Mouse (Mus musculus) naive thymus-derived CD4-positive, alpha-beta T cell, adult 2 months (primary cell): ENCODE data around the gene Krtap7-1.

Experiments
- DNase-seq: peaks from one replicate; pipeline ENCODE4 v3.0.0-alpha.2; 2011; ENCODE audit warnings: low read depth

The Krtap7-1 gene

DNA sequence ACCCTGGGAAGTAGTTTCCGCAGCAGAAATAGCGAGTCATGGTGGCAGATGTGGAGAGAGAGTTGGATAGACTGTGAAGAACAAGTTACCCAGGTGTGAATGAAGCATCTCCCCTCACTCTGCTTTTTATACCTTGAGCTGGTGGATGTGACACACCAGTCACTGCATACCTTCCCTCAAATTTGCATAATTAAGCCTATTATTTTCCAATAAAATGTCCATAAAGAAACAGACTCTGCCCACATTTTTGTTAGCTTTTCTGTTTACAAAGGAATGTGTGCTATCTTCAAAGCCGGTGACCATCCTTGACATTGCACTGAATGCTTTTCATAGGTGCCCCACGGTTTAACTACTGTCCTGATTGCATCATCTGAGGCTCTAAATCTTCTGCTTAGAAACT is at the start of gene Krtap7-1:
Gene Krtap7-1 (minus strand): TSS at position 101 of the 400 bp plus-strand sequence.
- DNase-seq: no peak

DNA sequence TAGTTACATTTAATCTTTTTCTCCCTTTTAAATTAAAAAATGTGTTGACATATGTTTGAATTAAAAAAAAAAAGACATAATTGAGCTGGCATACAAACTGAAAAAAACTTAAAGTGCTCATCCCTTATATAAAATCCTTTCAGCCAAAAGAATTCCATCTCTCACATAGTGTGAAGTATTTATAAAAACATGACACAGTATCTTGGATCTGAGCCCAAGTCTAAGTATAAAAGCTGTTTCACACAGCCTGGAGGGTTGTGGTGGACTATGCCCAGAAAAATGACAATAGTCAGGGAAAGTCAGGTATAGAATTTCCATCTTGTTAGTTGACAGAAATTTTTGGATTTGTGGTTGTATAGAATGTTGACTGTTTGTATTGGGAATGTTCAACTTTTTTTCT is 42.2 kb upstream of the Krtap7-1 start:
- DNase-seq: no peak

DNA sequence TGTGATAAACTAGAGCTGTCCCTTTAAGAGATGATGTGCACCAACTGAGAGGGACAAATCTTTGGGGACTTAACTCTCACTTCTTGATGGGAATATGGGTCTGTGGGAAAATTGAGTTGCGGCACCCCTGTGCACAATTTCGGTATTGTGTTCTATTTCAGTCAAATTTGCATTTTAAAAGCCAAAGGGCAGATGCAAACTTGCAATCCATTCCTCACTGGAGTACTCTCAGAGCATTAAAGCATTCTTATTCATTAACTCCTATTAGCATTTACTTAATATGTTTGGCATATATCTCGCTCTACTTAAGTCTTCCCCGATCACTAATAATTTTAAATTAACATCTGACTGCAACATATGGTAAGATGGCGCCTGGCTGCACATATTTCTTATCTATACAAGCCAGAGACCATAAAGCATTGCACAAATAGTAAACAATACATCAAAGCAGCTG is 29.9 kb upstream of the Krtap7-1 start:
- no peak for DNase-seq

DNA sequence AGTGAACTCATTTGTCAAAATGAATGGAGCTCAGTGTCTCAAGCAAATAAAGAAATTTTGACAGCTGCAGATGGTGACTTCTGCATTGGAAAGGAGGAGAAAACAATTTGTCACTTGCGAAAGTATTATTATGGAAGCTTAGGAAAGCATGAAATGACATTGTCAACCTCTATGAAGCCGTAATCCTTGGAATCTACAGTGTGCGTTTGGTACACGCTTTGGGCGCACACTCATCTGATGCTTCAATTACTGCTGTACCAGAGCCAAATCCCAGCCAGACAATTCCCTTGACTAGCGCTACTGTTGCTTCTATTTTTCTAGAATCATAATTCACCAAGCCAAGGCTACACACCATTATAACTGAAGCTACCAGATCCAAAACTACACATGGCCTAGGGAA is 29.2 kb upstream of the Krtap7-1 start:
- DNase-seq: no peak

DNA sequence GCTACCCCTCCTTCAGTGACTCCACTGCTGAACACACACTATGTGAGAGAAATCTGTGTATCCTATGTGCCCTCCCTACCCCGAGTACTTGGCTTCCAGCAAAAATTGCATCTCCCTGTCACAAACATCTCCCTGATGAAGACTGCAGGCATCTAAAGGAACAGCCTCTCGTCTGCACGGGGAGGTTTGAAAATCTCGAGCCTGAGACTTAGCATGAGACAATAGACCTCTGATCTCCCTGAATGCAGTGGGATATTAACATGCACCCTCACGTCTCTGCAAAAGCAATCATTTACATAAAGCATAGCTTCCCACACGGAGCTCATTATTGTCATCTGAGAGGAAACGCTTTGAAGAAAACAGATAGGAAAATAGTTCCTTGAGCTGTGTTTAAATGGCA is 22.4 kb upstream of the Krtap7-1 start:
- DNase-seq: no peak

DNA sequence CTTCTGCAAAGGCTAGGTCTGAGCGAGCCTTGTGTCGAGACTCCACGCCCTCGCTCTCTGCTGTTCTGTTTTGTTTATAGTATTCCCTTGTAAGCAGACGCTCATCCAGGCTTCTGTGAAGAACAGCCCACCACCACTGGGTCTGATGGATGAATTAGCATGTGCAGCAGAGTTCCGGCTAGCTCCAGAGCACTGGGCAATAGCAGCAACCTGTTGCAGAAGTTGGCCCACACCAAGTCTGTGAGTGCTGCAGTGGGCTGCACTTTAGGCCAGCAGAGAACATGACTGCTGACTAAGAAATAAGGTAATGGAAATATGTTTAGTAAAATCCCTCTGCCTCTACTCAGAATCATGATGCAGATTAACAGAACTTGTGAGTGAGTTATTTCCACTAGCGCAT is 21.7 kb upstream of the Krtap7-1 start:
- DNase-seq: no peak

DNA sequence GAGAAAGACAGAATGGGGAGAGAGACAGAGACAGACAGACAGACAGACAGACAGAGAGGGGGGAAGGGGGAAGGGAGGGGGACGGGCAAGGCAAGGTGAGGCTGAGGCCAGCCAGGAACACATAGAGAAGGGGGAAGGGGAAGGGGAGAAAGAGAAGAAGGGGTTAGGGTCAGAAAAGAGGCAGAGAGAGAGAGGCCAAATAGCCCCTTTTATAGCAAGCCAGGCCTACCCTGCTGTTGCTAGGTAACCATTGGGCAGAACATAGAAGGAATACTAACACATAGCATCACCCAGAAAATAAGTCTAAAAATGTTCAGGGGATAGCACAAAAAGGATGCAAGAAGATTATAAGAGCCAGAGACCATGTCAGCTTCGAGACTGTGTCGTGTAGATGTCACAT is 20.3 kb upstream of the Krtap7-1 start:
- DNase-seq: no peak

DNA sequence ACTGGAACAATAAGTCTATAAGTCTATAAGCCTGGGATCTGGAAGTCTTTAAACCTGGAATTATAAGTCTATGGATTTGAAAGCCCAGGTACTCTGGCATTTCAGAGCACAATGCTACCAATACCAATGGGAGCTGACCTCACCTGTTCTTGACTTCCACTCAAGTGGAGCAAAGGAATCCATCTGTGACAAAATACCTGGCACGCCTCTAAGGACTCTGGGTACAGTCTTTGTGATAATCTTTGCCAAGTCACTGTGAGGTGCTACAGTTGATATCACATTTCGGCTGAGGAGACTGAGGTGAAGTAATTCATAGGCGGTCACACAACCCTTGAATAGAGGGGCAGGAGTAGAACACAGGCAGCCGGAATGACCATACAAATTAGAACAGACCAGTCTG is 12.9 kb upstream of the Krtap7-1 start:
- no peak for DNase-seq

DNA sequence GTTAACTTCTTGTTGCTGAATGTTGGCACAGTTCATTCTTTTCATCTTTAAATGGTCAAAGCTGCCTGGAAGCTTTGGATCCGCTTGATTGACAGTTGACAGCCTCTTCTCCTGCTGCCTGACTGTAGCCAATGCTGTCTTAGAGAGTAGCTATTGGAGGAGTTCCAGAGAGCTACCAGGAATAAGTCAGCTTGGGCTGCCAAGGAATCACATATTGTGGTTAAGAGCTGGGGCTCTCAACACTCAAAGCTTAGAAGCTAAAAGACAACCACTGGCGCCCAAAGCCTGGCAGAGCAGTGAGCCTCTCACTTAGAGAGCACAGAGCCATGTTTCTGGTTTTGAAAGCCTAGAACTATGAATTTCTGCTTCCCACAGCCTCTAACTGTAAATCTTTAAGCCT is 12.4 kb upstream of the Krtap7-1 start:
- DNase-seq: no peak

DNA sequence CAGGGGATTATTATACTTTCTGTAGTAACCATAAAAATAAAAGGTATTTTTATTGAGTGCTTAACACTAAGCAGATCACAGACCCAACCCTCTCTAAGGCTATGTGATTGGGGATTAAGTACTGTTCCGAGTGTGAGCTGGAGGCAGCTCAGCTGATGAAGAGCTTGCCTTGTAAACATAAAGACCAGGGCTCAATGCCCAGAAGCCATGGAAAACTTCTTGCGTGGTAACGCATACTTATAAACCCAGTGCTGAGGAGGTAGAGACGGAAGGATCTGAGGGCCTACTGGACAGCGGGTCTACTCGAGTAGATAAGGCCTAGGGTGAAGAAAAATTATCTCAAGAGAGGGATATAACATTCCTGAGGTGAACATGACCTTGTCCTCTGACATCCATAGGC is 12.0 kb upstream of the Krtap7-1 start:
- DNase-seq: no peak

DNA sequence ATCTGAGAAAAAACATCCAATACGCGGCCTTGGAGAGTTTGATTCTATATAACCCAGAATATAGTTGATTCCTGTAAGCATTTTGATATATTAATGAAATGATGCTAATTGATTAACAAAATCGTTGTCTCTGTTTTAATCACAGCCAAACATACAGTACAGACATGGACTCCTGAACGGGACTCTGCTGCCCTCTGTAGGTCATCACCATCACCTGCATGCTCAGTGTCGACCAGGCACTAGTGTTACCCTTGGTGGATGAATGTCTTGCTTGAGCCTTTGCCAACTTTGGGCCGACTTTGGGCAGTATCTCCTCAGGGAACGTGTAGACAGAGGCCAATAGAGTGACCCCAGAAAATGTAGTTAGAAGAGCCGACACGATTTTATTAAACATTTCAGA is 9.5 kb upstream of the Krtap7-1 start:
- DNase-seq: no peak

DNA sequence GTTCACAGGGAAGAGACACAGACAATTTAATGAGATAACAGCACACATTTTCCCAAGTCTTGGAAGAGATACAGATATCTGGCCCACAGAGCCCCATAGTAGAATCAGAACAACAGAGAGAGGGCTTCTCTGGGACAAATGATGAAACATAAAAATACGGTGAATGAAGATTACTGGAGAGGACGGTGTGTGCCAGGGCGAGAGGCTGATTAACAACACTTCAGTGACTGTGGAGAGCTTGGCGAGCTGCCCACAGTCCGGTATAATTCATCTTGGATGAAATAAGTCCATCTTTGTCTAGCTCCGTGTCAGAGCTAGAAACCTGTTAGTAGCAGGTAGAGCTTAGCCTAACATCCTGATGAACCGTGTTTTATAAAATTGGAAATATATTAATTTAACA is 5.3 kb upstream of the Krtap7-1 start:
- no peak for DNase-seq

DNA sequence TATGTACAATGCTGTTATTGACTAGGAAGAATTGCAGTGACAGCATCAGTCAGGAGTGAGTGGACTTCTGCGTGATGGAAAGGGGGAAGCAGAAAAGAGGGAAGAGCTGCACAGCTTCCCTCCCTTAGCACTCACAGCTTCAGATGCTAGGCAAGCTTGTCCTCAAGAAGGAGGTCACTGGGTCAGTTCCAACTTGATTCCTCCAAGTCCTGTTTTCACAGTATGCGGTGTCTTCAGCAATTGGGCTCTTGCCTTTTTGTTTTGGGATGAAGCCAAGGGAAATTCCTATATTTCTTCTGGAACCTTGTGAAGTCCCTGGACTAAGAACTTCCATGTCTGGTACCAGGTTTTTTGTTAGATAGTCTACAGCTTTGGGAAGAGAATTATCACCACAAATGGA is 4.6 kb downstream of the Krtap7-1 start:
- DNase-seq: no peak

DNA sequence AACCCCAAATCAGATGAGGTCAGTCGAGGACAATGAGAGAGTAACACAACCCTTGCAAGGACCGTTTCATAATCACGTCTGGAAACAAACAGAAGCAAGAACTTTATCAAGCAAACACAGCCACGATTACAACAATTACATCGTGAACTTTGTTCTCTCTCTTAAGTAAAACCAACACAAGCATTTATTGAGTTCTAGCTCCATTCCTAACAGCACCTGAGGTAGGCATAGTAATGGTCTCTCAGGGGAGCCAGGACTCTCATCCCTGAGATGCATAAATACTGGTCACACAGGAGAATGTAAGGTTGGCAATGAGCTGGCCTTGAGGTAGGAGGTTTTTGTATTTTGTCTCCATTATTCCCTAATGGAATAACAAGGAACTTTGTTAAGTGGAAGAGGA is 6.3 kb downstream of the Krtap7-1 start:
- no peak for DNase-seq

DNA sequence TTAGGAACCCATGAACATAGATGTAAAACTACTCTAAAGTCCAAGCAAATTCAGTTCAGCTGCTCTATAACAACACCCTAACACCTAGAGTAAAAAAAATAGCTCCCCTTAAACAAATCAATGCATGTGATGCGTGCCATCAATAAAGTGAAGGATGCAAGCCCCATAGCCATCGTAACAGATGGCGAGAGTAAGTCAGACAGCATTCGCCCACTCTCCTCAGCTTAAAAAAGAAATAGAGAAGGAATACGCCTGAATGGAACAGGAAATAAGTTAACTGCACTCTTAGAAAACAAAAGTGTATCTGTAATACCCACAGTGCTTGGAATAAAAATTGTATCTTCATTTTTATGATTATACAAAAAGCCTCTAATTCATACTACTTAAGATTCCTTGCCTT is 11.1 kb downstream of the Krtap7-1 start:
- no peak for DNase-seq

DNA sequence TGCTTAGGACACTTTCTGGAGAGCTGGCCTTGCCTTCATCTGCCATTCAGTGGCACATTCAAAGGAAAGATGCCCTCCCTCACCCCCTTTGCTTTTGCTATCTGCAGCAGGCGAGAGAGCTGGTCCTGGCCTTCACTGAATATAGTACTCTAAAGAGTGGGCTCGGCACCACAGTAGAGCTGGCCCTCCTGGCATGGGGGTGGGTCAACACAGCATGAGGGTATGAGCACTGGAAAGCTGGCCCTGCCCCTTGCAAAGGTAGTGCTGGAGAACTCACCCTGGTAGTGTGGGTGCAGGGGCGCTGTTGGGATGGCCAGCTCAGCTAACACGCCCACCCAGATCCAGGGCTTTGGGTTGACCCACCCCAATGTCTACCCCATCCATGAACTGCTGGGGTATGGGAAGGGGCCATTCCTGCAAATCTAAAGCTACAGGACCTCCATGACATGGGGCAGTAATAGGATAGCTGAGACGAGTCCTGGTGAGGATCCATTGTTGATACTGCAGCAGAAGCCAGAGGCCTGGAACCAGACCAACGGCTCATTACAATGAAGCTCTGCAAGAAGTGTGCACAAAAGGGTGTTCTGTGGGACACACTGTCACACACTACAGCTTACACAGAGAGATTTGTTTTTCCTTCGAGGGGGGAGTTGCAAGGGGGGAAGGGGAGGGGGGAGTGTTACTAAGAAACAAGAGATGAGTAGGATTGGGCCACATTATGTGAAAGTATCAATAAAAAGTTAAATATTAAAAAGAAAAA is 12.5 kb downstream of the Krtap7-1 start:
- no peak for DNase-seq

DNA sequence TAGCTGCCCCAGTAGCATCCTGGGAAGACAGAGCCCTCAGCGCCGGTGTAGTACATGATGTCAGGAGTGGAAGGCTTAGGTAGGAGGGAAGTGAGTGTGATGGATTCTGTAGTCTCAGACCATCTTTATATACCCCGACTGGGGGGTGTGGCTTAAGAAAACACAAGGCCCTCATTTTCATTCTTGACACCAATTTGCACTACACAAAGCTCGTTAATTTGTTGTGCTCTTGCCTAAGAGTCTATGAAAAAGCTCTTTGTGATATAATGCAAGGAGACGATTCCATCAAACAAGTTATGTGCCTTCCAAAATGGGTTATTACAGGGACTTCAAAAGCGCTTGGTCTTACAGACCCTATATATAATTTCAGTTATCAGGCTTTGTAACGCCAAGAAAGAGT is 20.3 kb downstream of the Krtap7-1 start, which contains the start of gene Krtap8-1:
Gene Krtap8-1 (minus strand): TSS at position 101 of the 400 bp plus-strand sequence.
- no peak for DNase-seq

DNA sequence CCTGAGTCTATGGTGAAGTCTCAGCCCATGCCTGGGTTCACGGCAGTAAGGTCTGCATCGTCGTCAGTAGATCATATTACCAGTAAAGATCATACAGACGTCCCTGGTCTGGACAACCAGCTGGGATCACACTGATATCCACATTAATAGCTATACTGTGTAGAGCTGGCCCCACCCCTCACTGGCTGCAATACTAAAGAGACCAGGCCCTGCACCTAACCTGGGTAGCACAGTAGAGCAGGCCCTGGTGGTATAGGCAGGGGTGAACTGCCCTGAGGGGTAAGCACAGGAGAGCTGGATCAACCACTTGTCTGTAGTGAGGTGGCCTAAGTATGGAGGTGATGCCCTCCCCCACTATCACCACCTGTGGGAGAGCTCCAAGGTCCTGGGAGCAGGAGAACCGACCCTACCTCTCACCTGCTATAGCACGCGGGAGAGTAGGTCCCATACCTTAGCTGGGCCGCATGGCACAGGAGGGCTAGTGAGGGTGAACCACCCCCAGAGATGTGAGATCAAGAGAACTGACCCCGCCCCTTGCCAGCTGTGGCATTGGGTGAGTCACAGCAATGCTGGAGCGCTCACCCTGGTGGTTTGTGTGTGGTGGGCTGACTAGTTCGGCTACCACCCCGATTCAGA is 30.3 kb downstream of the Krtap7-1 start:
- DNase-seq: no peak

DNA sequence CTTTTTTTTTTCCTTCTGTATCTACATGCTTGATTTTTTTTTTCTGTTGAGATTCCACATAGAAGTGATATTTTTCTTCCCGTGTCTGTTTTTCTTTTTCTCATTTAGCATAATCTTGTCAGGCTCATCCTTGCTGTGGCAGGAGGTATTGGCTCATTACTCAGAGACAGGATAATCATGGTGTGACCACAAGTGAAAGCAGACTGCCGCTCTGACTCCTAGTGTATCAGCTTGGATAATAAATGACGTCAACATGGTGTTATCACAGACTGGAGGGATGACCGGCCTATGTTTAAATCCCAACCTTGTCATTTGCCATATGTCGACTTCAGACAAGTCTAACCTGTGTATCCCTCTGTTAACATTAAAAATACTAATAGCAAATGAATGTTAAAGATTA is 46.9 kb downstream of the Krtap7-1 start:
- no peak for DNase-seq
